22 mouse cellular contexts compared by ENCODE assay signal in the genomic region with DNA sequence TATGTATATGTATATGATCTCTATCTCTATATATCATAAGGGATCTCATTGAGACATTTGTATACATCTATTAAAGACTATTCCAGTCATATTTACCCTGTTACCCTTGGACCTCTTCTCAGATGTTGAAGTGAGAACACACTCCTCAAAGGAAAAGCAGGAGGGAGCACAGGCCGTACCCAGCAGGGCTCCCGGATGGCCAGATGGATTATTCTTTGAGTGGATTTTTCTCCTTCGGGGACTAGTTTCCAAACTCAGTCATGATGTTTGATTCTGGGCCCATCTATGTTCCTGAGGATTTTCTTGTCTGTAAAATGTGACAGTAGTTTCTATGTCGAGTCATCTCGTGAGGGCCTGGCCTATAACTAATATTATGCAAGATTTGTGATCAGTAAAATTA.
A peak's percentile ranks its signal among the peaks of the same experiment; 100 is the strongest.
DNase-seq lines count a peak whose midpoint lies in the region; ATAC-seq and TF ChIP-seq lines count a peak whose summit lies in the region.
"Had no signal": no experiment of that assay in that cellular context is flagged by ENCODE, and none has a peak within 500 bp of the region (broad histone marks: within the 10 kb centered on the region; RNA-seq: fewer than 3 reads in every experiment).

No protein-coding gene starts in this region.

- no peak for ATAC-seq in G1E (ENCODE audit: extremely low read depth, insufficient number of reproducible peaks, low FRiP score, poor library complexity, severe bottlenecking)
- ATAC-seq: CD4-positive, CD25-positive, alpha-beta regulatory T cell, adult 4 months; forebrain, embryonic 14.5 days; forebrain, embryonic 16.5 days had no signal

- H3K4me3 ChIP-seq in G1E (ENCODE audit: low read depth, low read length): peak overlapping the region; percentile 70; the same call in 1 of the 2 replicates
- H3K4me3 ChIP-seq: embryonic facial prominence, embryonic 13.5 days; embryonic facial prominence, embryonic 15.5 days; erythroblast, embryonic 14.5 days; forebrain, embryonic 10.5 days; forebrain, embryonic 12.5 days; gastrocnemius, adult 2 months had no signal

- DNase-seq in cerebellum, adult 18-20 months: peak; percentile 44 to 53
- DNase-seq in cerebellum, adult 8-10 months: no peak
- DNase-seq in cerebellum, adult 9-10 months: peak; percentile 58
- no peak for DNase-seq in cerebellum, postnatal 10 days
- peak; percentile 44 to 62 for DNase-seq in cerebellum, postnatal 25 days
- no peak for DNase-seq in cerebellum, postnatal 4 days (ENCODE audit: low spot score in 2 of 2)
- DNase-seq in G1E (ENCODE audit: low spot score): no peak
- DNase-seq: adrenal gland, adult 2 months; adrenal gland, postnatal 10 days; adrenal gland, postnatal 25 days; B cell, adult 2 months; embryo, embryonic 11 days; gastrocnemius, adult 2 months had no signal

- peaks cover 50% of the 10 kb centered on the region for H3K36me3 ChIP-seq in G1E (replicated peaks)
- H3K36me3 ChIP-seq: embryonic facial prominence, embryonic 13.5 days; embryonic facial prominence, embryonic 15.5 days; forebrain, embryonic 10.5 days; forebrain, embryonic 12.5 days had no signal

- no peaks in the 10 kb centered on the region for H3K27me3 ChIP-seq in G1E (ENCODE audit: insufficient read depth, low read length)
- H3K27me3 ChIP-seq: CH12.LX; embryonic facial prominence, embryonic 13.5 days; embryonic facial prominence, embryonic 15.5 days; forebrain, embryonic 12.5 days had no signal

- no peaks in the 10 kb centered on the region for H3K9me3 ChIP-seq in G1E (replicated peaks)
- H3K9me3 ChIP-seq: embryonic facial prominence, embryonic 13.5 days; embryonic facial prominence, embryonic 15.5 days; forebrain, embryonic 10.5 days; forebrain, embryonic 12.5 days had no signal

- peaks cover 62% of the 10 kb centered on the region for H3K4me1 ChIP-seq in G1E (ENCODE audit: insufficient read depth, low read depth, low read length)
- H3K4me1 ChIP-seq: forebrain, embryonic 10.5 days; forebrain, embryonic 12.5 days had no signal

- TF ChIP-seq CTCF in G1E (IDR thresholded peaks at IDR 0.05; ENCODE audit: low read depth, low read length): no peak

Comparison
In these comparisons a context has a peak if more than half of its experiments do, and no peak if none do; other contexts are left out.
1. DNase-seq: peak in cerebellum, adult 18-20 months (2 of 2), cerebellum, adult 9-10 months (single experiment) and cerebellum, postnatal 25 days (2 of 2); none in cerebellum, adult 8-10 months (single experiment), cerebellum, postnatal 10 days (0 of 2), cerebellum, postnatal 4 days (0 of 2) and G1E (single experiment).